Mouse (Mus musculus): ENCODE results near the gene Adap1.

DNA sequence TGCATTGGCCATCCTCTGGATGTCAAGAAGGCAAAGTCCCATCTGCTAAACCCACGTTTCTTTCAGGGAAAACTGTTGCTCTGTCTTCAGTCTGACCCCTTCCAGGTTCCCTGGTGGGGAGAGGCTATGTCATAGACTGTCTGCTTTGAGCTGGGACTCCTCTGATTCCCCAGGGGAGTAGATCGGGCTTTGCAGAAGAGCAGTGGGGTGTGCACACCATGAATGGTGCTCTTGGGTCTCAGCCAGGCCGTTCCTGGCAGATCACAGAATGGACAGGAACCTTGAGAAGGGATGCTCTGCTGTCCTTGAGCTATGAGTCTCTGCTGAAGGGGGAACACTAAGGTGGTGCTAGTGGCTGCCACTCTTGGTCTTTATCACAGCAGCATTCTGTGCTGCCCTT, 76.6 kb downstream of the Adap1 start:
- TF ChIP-seq ZC3H11A (IDR thresholded peaks at IDR 0.05; ENCODE audit: borderline replicate concordance, low read depth, low read length): no peak
- TF ChIP-seq HCFC1 (IDR thresholded peaks at IDR 0.05; ENCODE audit: borderline replicate concordance, insufficient read depth, low read length): no peak
- TF ChIP-seq CHD2 (IDR thresholded peaks at IDR 0.05; ENCODE audit: low read depth, low read length): no peak

All from ES-E14 (cell line).